Mouse (Mus musculus) liver, embryonic 11.5 days (tissue): ENCODE data around the gene Fgfr2. TPM values are rescaled to one million over a fixed set of nuclear protein-coding genes. Genes with fewer than 3 reads are reported as not detected.

ENCODE experiments used
- ATAC-seq: fragments of 200-750 bp; cut with Nextera tagmentation; replicated peaks from 2 replicates; pipeline ENCODE4 v1.8.0; 2017; ENCODE audit warnings: moderate number of reproducible peaks, mild to moderate bottlenecking, moderate TSS enrichment, moderate library complexity; ENCODE audit not compliant: low FRiP score
- DNase-seq: peaks from one replicate; pipeline ENCODE4 v3.0.0-alpha.2; 2017; ENCODE audit warnings: low spot score
- H3K27ac ChIP-seq: fragments of 300-500 bp; sonication (generic); 2 replicates; pipeline ENCODE4 v1.5.1; 2014; ENCODE audit warnings: mild to moderate bottlenecking, low read depth, low read length, control low read depth
- H3K27me3 ChIP-seq: fragments of 300-500 bp; sonication (generic); replicated peaks from 2 replicates; pipeline ENCODE4 v1.6.1; 2014; ENCODE audit warnings: low read length, mixed read lengths; ENCODE audit not compliant: control insufficient read depth, insufficient read depth
- H3K36me3 ChIP-seq: fragments of 300-500 bp; sonication (generic); 2 replicates; pipeline ENCODE4 v1.6.1; 2014; ENCODE audit warnings: mild to moderate bottlenecking, low read length, moderate library complexity, mixed read lengths; ENCODE audit not compliant: control insufficient read depth, insufficient read depth
- H3K4me1 ChIP-seq: fragments of 300-500 bp; sonication (generic); replicated peaks from 2 replicates; pipeline ENCODE4 v1.6.1; 2014; ENCODE audit warnings: low read length, mixed read lengths; ENCODE audit not compliant: control insufficient read depth, insufficient read depth
- H3K4me2 ChIP-seq: fragments of 300-500 bp; sonication (generic); 2 replicates; pipeline ENCODE4 v1.6.1; 2014; ENCODE audit warnings: mild to moderate bottlenecking, control low read depth, moderate library complexity
- H3K4me3 ChIP-seq: fragments of 300-500 bp; sonication (generic); 2 replicates; pipeline ENCODE4 v1.5.1; 2014; ENCODE audit warnings: low read depth, low read length, control low read depth
- H3K9ac ChIP-seq: fragments of 300-500 bp; sonication (generic); 2 replicates; pipeline ENCODE4 v1.6.1; 2014; ENCODE audit warnings: low read depth, low read length, control low read depth
- H3K9me3 ChIP-seq: fragments of 300-500 bp; sonication (generic); 2 replicates; pipeline ENCODE4 v1.6.1; 2016; ENCODE audit warnings: low read length, inconsistent platforms, mixed read lengths; ENCODE audit not compliant: control insufficient read depth
- WGBS: fragments of 180-500 bp; shearing (Covaris S2); extraction: QIAGEN DNeasy Blood & Tissue Kit; methylation state at CpG from one replicate; pipeline ENCODE4 v1.1.7; 2014; 5-methylcytosine and 5-hydroxymethylcytosine counted together
- polyA plus RNA-seq: library from polyadenylated mRNA; unstranded; fragments of >200 nt; fragmentation: Nextera tagmentation; extraction: Ambion mirVana; gene quantifications from 2 replicates; pipeline ENCODE4 v1.2.1, GENCODE M21; 2014

Fgfr2 gene
- polyA plus RNA-seq, 1 experiment from 2014 or later, result 32.6 TPM

GRCm38 (mm10) chr7:130719931-130720598, 2403.1 kb downstream of the Fgfr2 start:
- Histone ChIP-seq H3K36me3 (peaks cover 3% of the 10 kb centered on the region; the same call in 1 of the 2 replicates), H3K27me3 (no peaks in the 10 kb centered on the region), H3K27ac (no peak overlapping the region), H3K4me2 (no peak overlapping the region), H3K9ac (no peak overlapping the region), H3K4me3 (no peak overlapping the region), H3K4me1 (0 out of 2 replicates have a peak, but pooled peaks cover 3% of the 10 kb centered on the region), H3K9me3 (no peaks in the 10 kb centered on the region)
- DNase-seq, result no peak
- ATAC-seq, result no peak
- WGBS, result 56% methylated on average over 16 of the region's 16 CpGs

- ATAC-seq, result no peak
- Histone ChIP-seq H3K4me1 (0 out of 2 replicates have a peak, but pooled peaks cover 3% of the 10 kb centered on the region), H3K27ac (no peak overlapping the region), H3K9ac (no peak overlapping the region), H3K4me3 (no peak overlapping the region), H3K4me2 (no peak overlapping the region), H3K9me3 (no peaks in the 10 kb centered on the region), H3K36me3 (peaks cover 3% of the 10 kb centered on the region; the same call in 1 of the 2 replicates), H3K27me3 (no peaks in the 10 kb centered on the region)
- 79% methylated on average over 6 of the region's 6 CpGs for WGBS
- no peak for DNase-seq
These were observed 2406.2 kb downstream of the Fgfr2 start for GRCm38 (mm10) chr7:130716989-130717388.

- DNase-seq (no peak), ATAC-seq (no peak)
- no peak overlapping the region for H3K27ac ChIP-seq
- H3K9me3 ChIP-seq, result no peaks in the 10 kb centered on the region
- H3K4me1 ChIP-seq, result 0 out of 2 replicates have a peak, but pooled peaks cover 3% of the 10 kb centered on the region
- H3K36me3 ChIP-seq, result peaks cover 3% of the 10 kb centered on the region; the same call in 1 of the 2 replicates
- no peaks in the 10 kb centered on the region for H3K27me3 ChIP-seq
- WGBS, result 86% methylated on average over 4 of the region's 4 CpGs
- H3K4me2 ChIP-seq, result no peak overlapping the region
- no peak overlapping the region for H3K4me3 ChIP-seq
- no peak overlapping the region for H3K9ac ChIP-seq
These were observed 2406.8 kb downstream of the Fgfr2 start for GRCm38 (mm10) chr7:130716341-130716740.

- peaks cover 3% of the 10 kb centered on the region; the same call in 1 of the 2 replicates for H3K36me3 ChIP-seq
- H3K27me3 ChIP-seq, result no peaks in the 10 kb centered on the region
- H3K4me2 ChIP-seq, result no peak overlapping the region
- H3K4me3 ChIP-seq, result no peak overlapping the region
- H3K27ac ChIP-seq, result no peak overlapping the region
- 0 out of 2 replicates have a peak, but pooled peaks cover 3% of the 10 kb centered on the region for H3K4me1 ChIP-seq
- H3K9ac ChIP-seq, result no peak overlapping the region
- no peak for ATAC-seq
- WGBS, result 88% methylated on average over 3 of the region's 3 CpGs
- DNase-seq, result no peak
- no peaks in the 10 kb centered on the region for H3K9me3 ChIP-seq
These were observed 2407.7 kb downstream of the Fgfr2 start for GRCm38 (mm10) chr7:130715467-130715866.

GRCm38 (mm10) chr7:130713319-130713718, 2409.8 kb downstream of the Fgfr2 start:
- peaks cover 1% of the 10 kb centered on the region; the same call in 1 of the 2 replicates for H3K36me3 ChIP-seq
- no peak overlapping the region for H3K27ac ChIP-seq
- H3K27me3 ChIP-seq, result no peaks in the 10 kb centered on the region
- DNase-seq, result no peak
- H3K4me2 ChIP-seq, result no peak overlapping the region
- 78% methylated on average over 6 of the region's 6 CpGs for WGBS
- ATAC-seq, result no peak
- 0 out of 2 replicates have a peak, but pooled peaks cover 2% of the 10 kb centered on the region for H3K4me1 ChIP-seq
- no peak overlapping the region for H3K4me3 ChIP-seq
- no peaks in the 10 kb centered on the region for H3K9me3 ChIP-seq
- no peak overlapping the region for H3K9ac ChIP-seq

GRCm38 (mm10) chr7:130711851-130712250, 2411.3 kb downstream of the Fgfr2 start:
- H3K4me3 ChIP-seq, result no peak overlapping the region
- no peaks in the 10 kb centered on the region; the same call in 1 of the 2 replicates for H3K36me3 ChIP-seq
- no peak for DNase-seq
- no peak overlapping the region for H3K9ac ChIP-seq
- no peak for ATAC-seq
- no peaks in the 10 kb centered on the region for H3K27me3 ChIP-seq
- WGBS, result 93% methylated on average over 6 of the region's 7 CpGs
- H3K9me3 ChIP-seq, result no peaks in the 10 kb centered on the region
- no peak overlapping the region for H3K4me2 ChIP-seq
- H3K4me1 ChIP-seq, result 0 out of 2 replicates have a peak, but pooled peaks cover 5% of the 10 kb centered on the region
- H3K27ac ChIP-seq, result no peak overlapping the region

GRCm38 (mm10) chr7:130709372-130710274, 2413.5 kb downstream of the Fgfr2 start:
- no peak for DNase-seq
- Histone ChIP-seq H3K9ac (no peak overlapping the region), H3K4me1 (0 out of 2 replicates have a peak, but pooled peaks cover 5% of the 10 kb centered on the region), H3K4me3 (no peak overlapping the region), H3K36me3 (no peaks in the 10 kb centered on the region), H3K27ac (no peak overlapping the region), H3K9me3 (no peaks in the 10 kb centered on the region), H3K4me2 (no peak overlapping the region), H3K27me3 (no peaks in the 10 kb centered on the region)
- 72% methylated on average over 9 of the region's 9 CpGs for WGBS
- no peak for ATAC-seq

GRCm38 (mm10) chr7:130708940-130709339, 2414.2 kb downstream of the Fgfr2 start:
- ATAC-seq (no peak), DNase-seq (no peak)
- WGBS, result 50% methylated on average over 9 of the region's 9 CpGs
- H3K4me3 ChIP-seq, result no peak overlapping the region
- H3K36me3 ChIP-seq, result no peaks in the 10 kb centered on the region
- H3K4me1 ChIP-seq, result 0 out of 2 replicates have a peak, but pooled peaks cover 5% of the 10 kb centered on the region
- H3K4me2 ChIP-seq, result peak overlapping the region; percentile 29; the same call in 1 of the 2 replicates
- H3K9ac ChIP-seq, result no peak overlapping the region
- H3K27me3 ChIP-seq, result no peaks in the 10 kb centered on the region
- H3K27ac ChIP-seq, result no peak overlapping the region
- no peaks in the 10 kb centered on the region for H3K9me3 ChIP-seq
